Mouse (Mus musculus) heart, postnatal 25 days (tissue): ENCODE results near the gene Map2k4. TPM values are rescaled to one million over a fixed set of nuclear protein-coding genes. Genes with fewer than 3 reads are reported as not detected.
A peak's percentile ranks its signal among the peaks of the same experiment; 100 is the strongest.

ENCODE experiments used
- DNase-seq: peaks from one replicate; pipeline ENCODE4 v3.0.0; 2022; ENCODE audit warnings: low spot score
- intact Hi-C: fragments of 180-260 bp; cut with DNase I; formaldehyde crosslinking; loops from one replicate; pipeline ENCODE4 v1.15.1; 2025
- total RNA-seq, 2 experiments: library from RNA; stranded (reverse); gene quantifications; 2 replicates each; pipeline ENCODE4 v1.2.3; 2021

The Map2k4 gene
- total RNA-seq, 2 experiments from 2014 or later = 45.5 to 45.8 TPM

- intact Hi-C loops = no loop called here
These were observed 11.0 kb downstream of the Map2k4 start for GRCm38 (mm10) chr11:65776906-65777611.

GRCm38 (mm10) chr11:65773946-65774656 lies 14.0 kb downstream of the Map2k4 start:
- DNase-seq = no peak
- intact Hi-C loops = no loop called here

More at GRCm38 (mm10) chr11:65776906-65777611, 11.0 kb downstream of the Map2k4 start:
- DNase-seq = no peak

DNA sequence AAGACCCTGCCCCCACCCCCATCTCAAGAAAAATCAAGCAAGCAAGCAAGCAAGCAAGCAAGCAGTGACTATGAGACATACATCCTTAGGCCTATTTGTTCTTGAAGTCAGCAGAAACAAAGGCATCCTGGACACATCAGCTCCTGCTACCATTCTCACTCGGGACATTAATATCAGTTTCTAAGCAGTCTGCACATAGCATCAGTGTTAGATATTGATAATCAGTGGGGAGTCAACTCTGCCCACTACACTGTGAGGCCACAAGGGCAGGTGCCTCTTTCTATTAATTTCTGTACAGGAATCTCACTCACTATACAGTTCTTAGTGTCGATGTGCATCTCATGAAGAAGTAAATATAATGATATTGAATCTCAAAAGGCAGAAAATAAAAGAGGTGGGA lies 14.6 kb downstream of the Map2k4 start:
- DNase-seq = no peak
- intact Hi-C loops = no loop called here

DNA sequence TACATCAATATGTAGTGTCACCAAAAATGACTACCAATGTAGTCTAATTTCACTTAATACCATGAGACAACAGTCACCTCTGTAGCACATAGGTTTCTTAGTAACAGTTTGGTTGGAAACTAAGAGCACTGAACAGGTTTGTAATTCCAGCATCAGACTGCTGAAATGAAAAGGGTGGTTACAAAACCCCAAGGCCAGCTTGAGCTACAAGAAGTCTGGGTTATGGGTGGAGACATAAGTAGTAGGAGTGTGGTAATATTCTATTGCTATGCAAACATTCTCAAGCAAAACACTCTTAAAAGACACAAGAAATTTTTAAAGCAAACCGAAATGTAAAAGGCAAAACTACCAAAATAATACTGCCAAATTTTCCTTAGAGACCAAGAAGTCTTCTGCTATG lies 16.6 kb downstream of the Map2k4 start:
- intact Hi-C loops = no loop called here
- DNase-seq = no peak

DNA sequence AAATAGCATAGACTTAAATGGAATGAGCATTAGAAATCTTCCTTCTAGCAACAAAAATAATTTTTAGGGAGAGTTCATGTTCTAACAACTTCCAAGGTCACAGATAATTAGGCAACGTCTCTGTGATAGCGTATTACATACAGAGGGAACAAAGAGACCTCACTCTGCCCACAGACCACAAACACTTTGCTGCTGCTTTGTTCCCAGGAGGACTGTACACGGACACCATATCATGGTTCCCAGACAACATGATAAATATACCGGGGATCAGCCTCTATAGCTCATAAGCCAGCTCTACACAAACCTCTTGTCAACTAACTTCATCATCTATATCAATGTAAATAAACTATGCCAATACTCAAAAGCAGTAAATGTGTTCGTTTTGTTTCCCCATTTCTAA lies 18.1 kb downstream of the Map2k4 start:
- no peak for DNase-seq
- intact Hi-C loops = no loop called here

DNA sequence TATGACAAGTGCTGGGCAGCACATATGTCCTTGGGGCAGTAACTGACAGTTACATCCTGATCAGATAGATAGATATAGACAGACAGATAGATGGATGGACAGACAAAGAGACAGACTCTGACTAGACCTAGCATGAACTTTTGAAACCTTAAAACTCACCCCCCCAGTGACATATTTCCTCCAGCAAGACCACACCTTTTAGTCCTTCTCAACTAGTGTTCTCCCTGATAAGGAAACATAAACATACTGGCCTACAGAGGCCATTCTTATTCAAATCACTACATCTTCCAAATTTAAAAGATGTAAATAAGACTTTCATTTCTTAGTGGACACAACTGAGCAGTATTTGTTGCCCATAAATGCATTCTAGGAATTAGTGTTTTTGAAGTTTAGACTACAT lies 19.7 kb downstream of the Map2k4 start:
- intact Hi-C loops = no loop called here
- no peak for DNase-seq

- DNase-seq = no peak
- intact Hi-C loops = no loop called here
These were observed 27.2 kb downstream of the Map2k4 start for GRCm38 (mm10) chr11:65760912-65761311.

DNA sequence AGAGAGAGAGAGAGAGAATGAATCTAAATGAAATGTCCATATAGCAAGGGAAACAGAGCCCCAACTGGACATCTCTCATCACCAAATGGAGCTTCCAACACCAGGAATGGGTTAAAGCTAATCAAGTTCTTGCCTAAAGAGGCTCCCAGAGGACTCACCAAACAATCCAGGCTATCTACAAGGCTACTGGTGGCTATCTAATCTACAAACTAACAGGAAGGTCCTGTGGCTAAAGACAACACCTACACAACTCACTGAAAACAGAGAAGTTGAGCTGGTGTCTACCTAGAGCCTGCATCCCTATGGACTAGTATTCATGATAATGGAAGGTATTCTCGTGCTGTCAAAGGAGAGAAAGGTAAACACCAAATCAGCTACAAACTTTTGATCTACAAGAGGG lies 28.7 kb downstream of the Map2k4 start:
- intact Hi-C loops = no loop called here
- no peak for DNase-seq

DNA sequence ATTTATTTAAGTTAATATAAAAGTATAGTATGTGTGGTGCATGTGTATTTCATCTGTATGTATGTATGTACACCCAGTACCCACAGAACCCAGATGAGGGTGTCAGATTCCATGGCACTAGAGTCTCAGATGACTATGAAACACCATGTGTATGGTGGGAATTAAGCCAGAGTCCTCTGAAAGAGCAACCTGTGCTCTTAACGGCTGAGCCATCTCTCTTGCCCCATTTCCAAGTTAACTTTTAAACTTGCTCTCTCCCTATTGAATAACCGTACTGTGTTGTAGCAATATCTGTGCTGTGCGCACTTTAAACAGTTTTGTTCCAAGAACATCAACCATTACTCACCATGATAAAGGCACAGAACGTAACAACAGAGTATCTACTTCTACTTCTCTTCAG lies 33.9 kb downstream of the Map2k4 start:
- intact Hi-C loops = no loop called here
- no peak for DNase-seq

- DNase-seq = no peak
- intact Hi-C loops = no loop called here
These were observed 34.5 kb downstream of the Map2k4 start for GRCm38 (mm10) chr11:65753593-65753992.

GRCm38 (mm10) chr11:65750546-65750945 lies 37.6 kb downstream of the Map2k4 start:
- intact Hi-C loops = no loop called here
- DNase-seq = no peak

- intact Hi-C loops = no loop called here
- DNase-seq = no peak
These were observed 40.7 kb downstream of the Map2k4 start for GRCm38 (mm10) chr11:65747433-65747832.

DNA sequence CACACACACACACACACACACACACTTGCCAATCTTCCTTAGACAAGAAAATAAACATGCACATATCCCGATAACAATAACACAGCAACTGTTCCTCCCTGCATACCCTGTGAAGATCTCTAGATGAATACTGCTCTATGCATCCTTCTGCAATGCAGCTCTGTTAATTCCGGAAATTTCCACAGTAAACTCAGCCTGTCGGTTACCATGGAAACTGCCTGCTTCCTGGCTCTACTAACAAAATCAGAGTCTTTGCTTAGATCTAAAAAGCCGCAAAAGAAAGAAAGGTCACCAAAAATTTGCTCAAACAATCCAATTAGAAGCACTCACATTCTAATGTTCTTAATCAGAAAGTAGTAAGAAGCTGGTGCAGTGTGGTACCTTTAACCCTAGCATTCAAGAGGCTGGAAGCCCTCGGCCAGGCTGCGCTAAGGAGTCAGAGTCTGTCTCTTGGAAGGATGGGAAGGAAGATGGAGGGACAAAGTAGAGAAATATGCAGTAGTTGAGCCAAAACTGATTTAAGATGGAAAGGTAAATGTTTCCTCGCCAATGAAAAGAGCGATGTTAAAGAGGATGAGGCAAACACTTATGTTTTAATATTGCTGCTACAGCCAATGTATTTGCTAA lies 42.3 kb downstream of the Map2k4 start:
- intact Hi-C loops = no loop called here
- no peak for DNase-seq

GRCm38 (mm10) chr11:65743866-65744265 lies 44.2 kb downstream of the Map2k4 start:
- DNase-seq = peak; percentile 5
- intact Hi-C loops = no loop called here

DNA sequence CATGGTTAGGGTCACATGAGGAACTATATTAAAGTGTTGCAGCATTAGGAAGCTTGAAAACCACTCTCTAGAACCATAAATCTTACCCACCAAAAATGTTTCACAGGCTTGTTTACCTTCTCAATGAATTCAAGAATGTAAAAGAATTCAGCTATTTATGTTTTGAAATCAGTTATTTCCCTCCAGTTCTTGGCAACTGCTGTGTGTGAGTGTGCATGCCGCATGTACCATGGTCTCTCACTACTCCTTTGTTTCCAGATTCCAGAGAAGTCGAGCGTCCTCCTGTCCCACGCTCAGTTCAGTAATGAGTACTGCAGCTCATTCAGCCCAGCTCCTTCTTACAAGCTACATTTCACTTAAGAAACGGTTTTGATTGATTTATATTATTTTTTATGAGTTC lies 47.3 kb downstream of the Map2k4 start:
- DNase-seq = no peak
- intact Hi-C loops = no loop called here

DNA sequence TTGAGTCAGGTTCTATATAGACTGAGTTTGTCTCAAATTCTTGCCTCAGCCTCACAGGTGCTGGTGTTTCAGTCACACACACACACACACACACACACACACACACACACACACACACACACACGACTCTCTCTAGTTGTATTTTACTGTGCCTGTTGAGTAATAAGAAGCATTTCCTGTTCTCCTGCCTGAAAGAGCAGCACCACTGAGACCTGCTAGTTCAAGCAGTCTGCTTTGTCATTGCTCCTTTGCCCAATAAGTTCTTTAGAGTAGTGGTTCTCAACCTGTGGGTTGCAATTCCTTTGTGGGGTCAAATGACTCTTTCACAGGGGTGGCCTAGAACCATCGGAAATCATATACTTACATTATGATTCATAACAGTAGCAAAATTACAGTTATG lies 47.7 kb downstream of the Map2k4 start:
- no peak for DNase-seq
- intact Hi-C loops = no loop called here

DNA sequence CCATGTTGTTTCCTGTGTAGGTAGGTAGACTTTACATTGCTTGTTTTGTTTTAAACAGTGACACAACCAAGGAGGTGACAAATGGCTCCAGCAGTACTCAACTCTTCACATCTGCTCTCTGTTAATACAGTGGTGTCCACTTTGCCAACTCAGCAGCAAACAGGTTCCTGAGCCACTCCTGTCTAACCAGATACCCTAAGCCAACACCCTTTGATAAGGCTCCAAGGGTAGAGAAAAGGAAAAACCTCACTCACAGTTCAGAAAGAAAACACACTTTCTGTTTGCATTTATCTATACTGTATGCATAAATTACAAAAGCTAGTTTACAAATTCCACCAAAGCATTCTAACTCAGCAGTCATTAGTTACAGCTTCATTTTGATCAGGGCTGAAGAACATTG lies 48.2 kb downstream of the Map2k4 start:
- intact Hi-C loops = no loop called here
- DNase-seq = no peak

DNA sequence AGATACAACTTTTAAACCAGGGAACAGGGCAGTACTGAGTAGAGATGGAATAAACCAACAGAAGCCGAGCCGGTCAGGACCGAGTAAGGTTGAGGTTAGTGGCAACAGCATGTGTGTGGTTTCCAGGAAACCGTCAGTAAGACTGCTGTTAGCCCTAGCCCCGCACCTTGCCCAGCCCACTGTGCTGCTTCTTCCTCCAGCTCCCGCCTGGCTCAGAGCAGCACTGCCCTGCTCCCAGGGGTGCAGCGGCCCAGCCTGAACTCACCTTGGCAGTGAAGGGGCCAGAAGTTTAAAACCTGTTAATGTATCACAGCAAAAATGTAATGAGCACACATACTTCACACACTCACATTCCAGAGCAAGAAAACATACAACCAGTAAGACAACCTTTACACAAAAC lies 53.4 kb downstream of the Map2k4 start:
- no peak for DNase-seq
- intact Hi-C loops = no loop called here

DNA sequence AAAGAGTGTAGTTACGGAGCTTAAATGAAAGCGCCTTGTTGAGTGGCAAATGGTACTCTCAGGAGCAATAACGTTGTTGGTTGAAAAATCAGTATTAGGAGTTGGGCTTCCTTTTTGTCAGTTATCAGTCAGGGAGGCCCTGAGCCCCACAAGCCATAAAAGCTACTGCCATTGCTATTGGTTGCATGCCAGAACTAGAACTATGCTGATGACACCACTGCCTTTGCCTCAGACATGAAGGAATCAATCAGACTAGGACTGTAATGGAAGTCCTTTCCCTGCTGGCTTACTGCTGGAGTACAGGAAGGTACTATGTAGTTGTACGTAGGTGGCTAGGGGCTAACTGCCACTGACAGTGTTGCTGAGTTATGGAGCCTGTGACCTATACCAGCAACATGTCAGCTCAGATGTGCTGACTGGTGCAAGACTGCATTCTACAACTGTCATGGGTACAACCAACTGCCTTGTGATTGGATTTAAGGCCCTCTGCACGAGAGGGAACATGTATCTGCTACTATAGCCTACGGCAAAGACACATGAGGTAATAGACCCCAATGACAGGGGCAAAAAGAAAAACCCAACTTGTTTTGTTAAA lies 58.4 kb downstream of the Map2k4 start:
- no peak for DNase-seq
- intact Hi-C loops = no loop called here

DNA sequence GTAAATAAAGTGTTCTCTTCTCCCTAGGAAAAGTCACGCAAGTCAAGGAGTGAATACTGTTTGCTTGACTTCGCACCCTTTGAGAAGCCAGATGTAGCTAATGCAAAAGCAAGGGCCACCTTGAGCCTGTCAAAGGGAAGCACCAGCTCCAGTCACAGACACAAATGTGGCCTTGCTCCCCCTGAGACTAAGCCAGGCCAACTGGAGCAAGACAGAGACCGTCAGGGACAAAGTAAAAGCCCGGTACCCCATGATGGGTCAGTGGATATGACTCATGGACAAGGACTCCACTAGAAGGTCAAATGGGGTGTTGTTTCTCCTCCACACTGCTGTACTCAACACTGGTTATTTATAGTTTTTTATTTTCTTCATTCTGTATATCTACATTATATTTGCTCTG lies 59.2 kb downstream of the Map2k4 start:
- intact Hi-C loops = no loop called here
- DNase-seq = no peak

DNA sequence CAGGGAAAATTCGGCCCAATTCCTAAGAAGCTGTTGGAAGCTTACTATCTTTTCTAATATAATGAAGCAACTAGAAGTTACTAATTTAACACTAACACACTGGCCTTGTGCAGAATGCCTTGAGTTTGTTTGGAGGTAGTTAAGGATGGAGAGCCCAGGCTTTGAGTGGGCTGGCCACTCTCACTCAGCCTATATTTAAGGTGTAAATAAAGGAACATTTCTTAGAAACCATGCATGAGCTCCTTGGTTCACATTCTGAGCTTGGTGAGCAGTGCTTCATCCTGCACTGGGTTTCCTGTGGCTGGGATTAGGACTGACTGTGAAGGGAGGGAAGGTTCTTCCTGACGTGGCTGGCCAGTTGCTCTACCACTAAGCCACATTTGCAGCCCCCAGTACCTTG lies 64.4 kb downstream of the Map2k4 start:
- intact Hi-C loops = no loop called here

More for the DNA sequence above, 64.4 kb downstream of the Map2k4 start:
- no peak for DNase-seq
